Mouse (Mus musculus) heart, postnatal 14 days (tissue): ENCODE measurements at regions not wholly inside any gene's neighbourhood (a gene's known extent, or its start where the extent isn't known, plus 50 kb on each side); places are given as distances from the start of the nearest gene placed in this dataset.

ENCODE experiments used
- DNase-seq, 2 experiments: peaks; one replicate each; pipeline ENCODE4 v3.0.0; 2021 to 2022
- intact Hi-C: fragments of 180-260 bp; cut with DNase I; formaldehyde crosslinking; loops from one replicate; pipeline ENCODE4 v1.15.1; 2025

- intact Hi-C loops = no loop called here
- no peak for DNase-seq
Observed at GRCm38 (mm10) chr4:32074399-32075296, 110.8 kb downstream of the Map3k7 start.

GRCm38 (mm10) chr4:32076391-32076925 is 112.6 kb downstream of the Map3k7 start:
- no peak for DNase-seq
- intact Hi-C loops = no loop called here

- DNase-seq = no peak
Observed at GRCm38 (mm10) chr4:32083456-32083855, 119.6 kb downstream of the Map3k7 start.

GRCm38 (mm10) chr4:32084250-32084869 is 120.5 kb downstream of the Map3k7 start:
- no peak for DNase-seq
- intact Hi-C loops = no loop called here

More at GRCm38 (mm10) chr4:32083456-32083855, 119.6 kb downstream of the Map3k7 start:
- intact Hi-C loops = no loop called here

- DNase-seq = no peak
- intact Hi-C loops = no loop called here
Observed at GRCm38 (mm10) chr4:32085040-32085439, 121.1 kb downstream of the Map3k7 start.

GRCm38 (mm10) chr4:32091086-32091485 is 127.2 kb downstream of the Map3k7 start:
- DNase-seq = no peak
- intact Hi-C loops = no loop called here

GRCm38 (mm10) chr4:32092320-32093041 is 128.6 kb downstream of the Map3k7 start:
- DNase-seq = no peak
- intact Hi-C loops = no loop called here

- no peak for DNase-seq
- intact Hi-C loops = no loop called here
Observed at GRCm38 (mm10) chr4:32098233-32098632, 134.3 kb downstream of the Map3k7 start.

GRCm38 (mm10) chr4:32101002-32101401 is 137.1 kb downstream of the Map3k7 start:
- DNase-seq = no peak
- intact Hi-C loops = no loop called here

GRCm38 (mm10) chr4:32106664-32107171 is 131.9 kb upstream of the Bach2 start:
- DNase-seq = peak in 1 of 2 experiments; percentile 2

GRCm38 (mm10) chr4:32122320-32122719 is 116.3 kb upstream of the Bach2 start:
- intact Hi-C loops = no loop called here
- DNase-seq = no peak

More at GRCm38 (mm10) chr4:32106664-32107171, 131.9 kb upstream of the Bach2 start:
- intact Hi-C loops = no loop called here

GRCm38 (mm10) chr4:32126828-32127227 is 111.8 kb upstream of the Bach2 start:
- DNase-seq = no peak
- intact Hi-C loops = no loop called here

GRCm38 (mm10) chr4:32130594-32130993 is 108.0 kb upstream of the Bach2 start:
- no peak for DNase-seq
- intact Hi-C loops = no loop called here

- DNase-seq = no peak
- intact Hi-C loops = no loop called here
Observed at GRCm38 (mm10) chr4:32131819-32132218, 106.8 kb upstream of the Bach2 start.

- intact Hi-C loops = no loop called here
- DNase-seq = no peak
Observed at GRCm38 (mm10) chr4:32136151-32136550, 102.5 kb upstream of the Bach2 start.

- intact Hi-C loops = no loop called here
- no peak for DNase-seq
Observed at GRCm38 (mm10) chr4:32137243-32137642, 101.4 kb upstream of the Bach2 start.

- intact Hi-C loops = no loop called here
Observed at GRCm38 (mm10) chr4:32137966-32138365, 100.6 kb upstream of the Bach2 start.

GRCm38 (mm10) chr4:32139586-32139985 is 99.0 kb upstream of the Bach2 start:
- DNase-seq = no peak

More at GRCm38 (mm10) chr4:32137966-32138365, 100.6 kb upstream of the Bach2 start:
- no peak for DNase-seq

GRCm38 (mm10) chr4:32140068-32140467 is 98.5 kb upstream of the Bach2 start:
- DNase-seq = no peak
- intact Hi-C loops = no loop called here

More at GRCm38 (mm10) chr4:32139586-32139985, 99.0 kb upstream of the Bach2 start:
- intact Hi-C loops = no loop called here

- DNase-seq = peak in 1 of 2 experiments; percentile 52
- intact Hi-C loops = no loop called here
Observed at GRCm38 (mm10) chr4:32142198-32142597, 96.4 kb upstream of the Bach2 start.
